Mouse (Mus musculus) olfactory bulb, adult 2 months (tissue): Measurements from ENCODE around the gene Tfap2e. TPM values are rescaled to one million over a fixed set of nuclear protein-coding genes. Genes with fewer than 3 reads are reported as not detected.

ENCODE experiments used
- H3K27ac ChIP-seq: fragments of 200-500 bp; 2 replicates; pipeline ENCODE4 v1.5.1; 2012; ENCODE audit warnings: low read depth, low read length; ENCODE audit not compliant: insufficient read depth
- H3K4me1 ChIP-seq: fragments of 200-500 bp; 2 replicates; pipeline ENCODE4 v1.6.1; 2012; ENCODE audit warnings: low read length; ENCODE audit not compliant: control insufficient read depth, insufficient read depth
- H3K4me3 ChIP-seq: fragments of 200-500 bp; 2 replicates; pipeline ENCODE4 v1.5.1; 2012; ENCODE audit warnings: mild to moderate bottlenecking, low read depth, low read length, moderate library complexity; ENCODE audit not compliant: insufficient read depth
- CTCF ChIP-seq: fragments of 200-500 bp; IDR thresholded peaks from 2 replicates; pipeline ENCODE4 v1.5.1; 2012; ENCODE audit warnings: low read depth, mild to moderate bottlenecking, low read length, moderate library complexity; ENCODE audit not compliant: insufficient read depth
- POLR2A ChIP-seq: fragments of 200-500 bp; IDR thresholded peaks from 2 replicates; pipeline ENCODE4 v1.6.1; 2012; ENCODE audit warnings: mild to moderate bottlenecking, low read depth, low read length, moderate library complexity; ENCODE audit not compliant: insufficient read depth
- WGBS: fragments of 180-500 bp; shearing (Covaris S2); methylation state at CpG from one replicate; pipeline ENCODE4 v1.1.7; 2018; 5-methylcytosine and 5-hydroxymethylcytosine counted together
- polyA plus RNA-seq: library from polyadenylated mRNA; stranded (reverse); fragments of >200 nt; gene quantifications from 2 replicates; pipeline ENCODE4 v1.2.4, GENCODE M21; 2012; ENCODE audit warnings: low replicate concordance; ENCODE audit not compliant: missing spikeins, insufficient read depth, insufficient read length

Gene Tfap2e
- not detected in 2 replicates for polyA plus RNA-seq

DNA sequence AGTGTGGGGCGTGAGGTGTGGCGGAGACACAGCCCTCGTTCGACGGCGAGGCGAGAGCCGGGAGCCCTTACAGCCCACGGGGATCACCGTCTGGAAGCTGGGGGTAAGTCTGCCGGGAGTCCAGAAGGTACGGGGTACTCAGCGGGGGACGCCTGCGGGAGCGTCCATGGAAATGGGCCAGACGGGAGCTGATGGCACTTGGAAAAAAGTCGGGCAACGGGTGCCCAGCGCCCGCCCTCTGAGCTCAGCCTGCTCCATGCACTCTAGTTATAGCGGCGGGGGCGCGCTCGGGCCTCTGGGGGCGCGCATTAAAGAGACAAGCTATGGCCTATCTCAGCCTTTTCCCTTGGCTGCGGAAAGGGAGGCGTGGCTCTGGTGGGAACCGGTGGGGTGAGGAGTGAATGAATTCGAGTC lies at the start of gene Tfap2e:
TSS of gene Tfap2e (minus strand) at position 240 of the 414 bp plus-strand sequence.
- H3K4me1 ChIP-seq: peaks cover 17% of the 10 kb centered on the region
- TF ChIP-seq CTCF (no peak), POLR2A (no peak)
- 3% methylated on average over 32 of the region's 32 CpGs for WGBS
- H3K4me3 ChIP-seq: peak within 1 kb of the TSS; percentile 22; the same call in 1 of the 2 replicates
- no peak within 1 kb of the TSS for H3K27ac ChIP-seq

DNA sequence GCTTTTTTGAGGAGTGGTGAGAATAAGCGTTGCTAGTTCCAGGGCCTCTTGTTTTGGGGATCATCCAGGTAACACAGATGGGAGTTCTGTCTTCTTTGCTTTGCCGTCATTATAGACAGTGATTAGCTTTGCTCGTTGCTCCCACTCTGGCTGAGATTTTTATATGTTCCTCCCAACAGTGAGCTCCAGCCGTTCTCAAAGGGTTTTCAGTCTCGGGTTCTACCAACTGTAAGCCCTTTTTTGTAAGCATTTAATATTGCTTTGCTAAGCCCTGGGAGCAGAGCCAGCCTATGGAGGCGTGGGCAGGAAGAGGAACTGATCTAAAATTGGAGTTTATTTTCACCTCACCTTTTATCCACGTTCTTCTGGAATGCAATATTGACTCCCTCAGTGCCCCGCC lies 47.0 kb upstream of the Tfap2e start:
- 34% methylated on average over 8 of the region's 8 CpGs for WGBS
- TF ChIP-seq POLR2A (no peak), CTCF (no peak)
- Histone ChIP-seq H3K4me1 (peaks cover 23% of the 10 kb centered on the region), H3K4me3 (no peak overlapping the region), H3K27ac (peak overlapping the region; percentile 29)

DNA sequence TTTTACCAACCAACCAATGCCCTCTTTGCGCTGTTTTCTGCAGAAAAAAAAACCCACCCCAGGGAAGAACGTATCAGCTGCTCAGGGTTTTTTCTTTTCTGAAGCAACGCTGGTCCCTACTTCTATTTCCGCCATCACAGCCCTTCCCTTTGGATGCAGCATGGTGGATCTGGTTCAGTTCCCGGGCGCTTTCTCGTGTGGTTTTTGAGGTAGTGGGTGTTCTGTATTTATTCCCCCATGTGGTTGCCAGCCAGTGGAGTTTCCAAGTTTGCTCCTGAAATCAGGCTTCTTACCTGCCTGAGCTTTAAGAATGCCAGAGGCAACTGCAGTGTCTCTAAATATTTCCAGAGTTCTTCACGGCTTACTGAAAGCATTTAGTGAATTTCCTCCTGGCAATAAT lies 46.5 kb upstream of the Tfap2e start:
- 69% methylated on average over 8 of the region's 8 CpGs for WGBS
- Histone ChIP-seq H3K4me3 (no peak overlapping the region), H3K4me1 (peaks cover 24% of the 10 kb centered on the region), H3K27ac (peak overlapping the region; percentile 60; the same call in 1 of the 2 replicates)
- TF ChIP-seq POLR2A (no peak), CTCF (no peak)

DNA sequence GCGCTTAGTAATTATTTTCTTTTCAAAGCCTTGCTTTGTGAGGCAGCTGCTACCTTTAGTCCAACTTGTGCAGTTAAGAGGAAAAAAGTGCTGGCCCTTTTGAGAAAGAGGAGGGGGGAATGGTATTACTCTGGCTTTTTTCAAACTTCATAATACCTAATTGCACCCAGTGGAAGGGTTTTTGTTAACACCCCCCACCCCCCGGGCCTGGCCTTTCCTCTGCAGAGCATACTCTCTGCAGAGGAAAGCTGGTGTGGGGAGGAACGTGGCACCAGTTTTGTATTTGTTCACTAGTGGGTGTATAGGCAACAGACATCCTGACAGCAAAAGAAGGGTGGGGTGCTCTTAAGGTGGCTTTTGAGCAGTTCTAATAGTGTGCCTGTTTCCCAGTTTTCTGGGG lies 45.8 kb upstream of the Tfap2e start:
- 34% methylated on average over 3 of the region's 3 CpGs for WGBS
- Histone ChIP-seq H3K27ac (peak overlapping the region; percentile 35; the same call in 1 of the 2 replicates), H3K4me1 (peaks cover 29% of the 10 kb centered on the region), H3K4me3 (no peak overlapping the region)
- TF ChIP-seq POLR2A (no peak), CTCF (no peak)

DNA sequence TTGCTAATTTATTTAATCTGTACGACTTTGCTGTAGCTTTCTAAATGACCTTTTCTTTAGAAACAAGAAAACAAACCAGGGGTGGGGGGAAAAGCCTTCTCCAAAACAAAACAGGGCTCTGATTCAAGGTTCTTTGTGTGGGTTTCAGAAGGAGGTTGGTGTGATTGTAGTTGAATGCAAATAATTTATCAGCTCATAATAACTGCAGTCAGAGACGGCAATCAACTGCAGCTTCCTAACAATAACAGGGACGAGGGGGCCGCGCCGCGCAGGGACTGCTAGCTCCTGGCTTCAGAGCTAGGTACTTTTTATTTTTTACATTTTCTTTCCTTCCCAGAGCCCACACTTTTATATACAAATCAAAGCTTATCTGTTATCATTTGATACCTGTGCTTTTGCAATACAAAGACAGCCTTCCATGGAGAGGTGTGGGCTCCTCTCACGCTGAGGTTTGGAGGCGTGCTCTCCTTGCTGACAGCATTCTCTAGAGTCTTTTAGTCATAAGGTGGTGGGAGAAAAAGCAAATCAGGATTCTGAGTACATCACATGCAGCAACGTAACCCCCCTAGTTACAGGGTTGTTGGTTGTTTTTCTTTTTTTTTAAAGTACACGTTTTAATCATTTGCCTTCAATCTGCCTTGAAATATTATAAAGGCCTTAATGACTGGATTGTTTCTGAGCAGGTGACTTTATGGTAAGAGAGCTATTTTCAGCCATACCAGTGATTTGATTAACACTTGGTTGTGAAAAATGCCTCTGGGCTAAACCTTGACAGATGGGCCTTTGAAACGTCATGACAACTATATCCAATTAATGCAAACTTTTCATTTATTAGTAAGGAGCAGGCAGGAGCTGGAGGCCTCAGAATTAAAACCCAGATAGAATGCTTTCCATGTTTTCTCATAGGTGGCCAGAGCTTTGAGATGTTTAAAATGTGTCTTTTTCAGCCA lies 44.1 kb upstream of the Tfap2e start:
- 27% methylated on average over 12 of the region's 12 CpGs for WGBS
- H3K4me3 ChIP-seq: no peak overlapping the region
- no peak for TF ChIP-seq POLR2A
- no peak for TF ChIP-seq CTCF
- peak overlapping the region; percentile 78 for H3K27ac ChIP-seq
- peaks cover 29% of the 10 kb centered on the region for H3K4me1 ChIP-seq

DNA sequence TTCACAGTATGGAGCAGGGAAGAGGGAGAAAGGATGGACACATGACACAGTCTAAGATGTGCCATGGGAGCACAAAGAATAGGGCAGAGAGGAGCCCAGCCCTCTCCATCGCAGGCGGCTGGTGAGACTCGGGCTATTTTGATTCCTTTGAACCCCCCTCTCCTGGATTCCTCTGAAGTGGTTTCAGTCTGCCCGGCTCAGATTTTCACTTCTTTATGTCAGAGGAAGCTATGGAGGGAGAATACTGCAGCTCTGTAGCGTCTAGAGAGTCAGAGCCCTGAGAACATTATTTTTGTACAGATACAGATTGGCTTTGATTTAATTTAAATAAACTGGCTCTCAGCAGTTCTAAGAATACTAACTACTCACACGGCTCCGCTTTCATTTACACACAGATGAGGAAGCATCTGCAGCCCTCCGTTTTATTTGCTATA lies 43.1 kb upstream of the Tfap2e start:
- TF ChIP-seq POLR2A (no peak), CTCF (no peak)
- H3K27ac ChIP-seq: peak overlapping the region; percentile 84
- 8% methylated on average over 8 of the region's 8 CpGs for WGBS
- no peak overlapping the region for H3K4me3 ChIP-seq
- H3K4me1 ChIP-seq: peaks cover 29% of the 10 kb centered on the region

DNA sequence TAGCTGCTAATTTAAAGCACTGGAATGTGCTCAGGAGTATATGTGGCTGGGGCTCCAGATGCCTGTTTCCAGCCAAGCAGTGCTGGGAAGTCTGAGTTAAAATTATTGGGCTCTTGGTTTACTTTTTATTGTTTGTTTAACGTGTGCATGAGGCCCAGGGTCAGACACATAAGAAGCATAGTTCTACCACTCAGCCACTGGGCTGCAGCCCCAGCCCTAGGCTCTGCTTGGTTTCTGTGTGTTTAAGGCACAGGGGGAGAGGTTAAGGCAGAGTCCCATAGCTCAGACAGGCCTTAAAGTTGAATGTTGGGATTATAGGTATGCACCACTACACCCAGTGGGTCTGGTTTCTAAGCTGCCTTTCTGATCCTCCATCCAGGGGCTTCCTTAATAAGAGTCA lies 39.1 kb upstream of the Tfap2e start:
- TF ChIP-seq CTCF (no peak), POLR2A (no peak)
- 82% methylated on average over 1 of the region's 1 CpGs for WGBS
- Histone ChIP-seq H3K4me1 (peaks cover 15% of the 10 kb centered on the region), H3K27ac (no peak overlapping the region), H3K4me3 (no peak overlapping the region)

DNA sequence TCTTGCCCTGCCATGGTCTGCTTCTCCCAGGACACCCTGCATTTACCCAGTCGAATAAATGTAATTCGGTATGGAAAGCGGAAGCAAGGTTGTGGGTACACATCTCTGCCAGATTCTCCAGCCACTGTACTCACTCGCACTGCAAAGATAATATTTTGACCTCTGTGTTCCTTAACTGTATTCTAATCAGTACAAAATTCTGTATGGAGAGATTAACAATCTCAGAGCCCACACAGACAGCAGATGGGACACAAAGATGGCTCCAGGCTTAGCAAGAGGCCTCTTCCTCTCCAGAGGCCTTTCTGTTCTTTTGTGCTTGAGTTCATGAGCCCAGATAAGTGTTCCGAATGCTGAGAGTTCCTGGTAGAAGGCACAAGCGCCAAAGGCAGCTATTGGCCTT lies 37.8 kb upstream of the Tfap2e start:
- TF ChIP-seq CTCF (no peak), POLR2A (no peak)
- Histone ChIP-seq H3K27ac (no peak overlapping the region), H3K4me1 (peaks cover 9% of the 10 kb centered on the region), H3K4me3 (no peak overlapping the region)
- 94% methylated on average over 6 of the region's 6 CpGs for WGBS

DNA sequence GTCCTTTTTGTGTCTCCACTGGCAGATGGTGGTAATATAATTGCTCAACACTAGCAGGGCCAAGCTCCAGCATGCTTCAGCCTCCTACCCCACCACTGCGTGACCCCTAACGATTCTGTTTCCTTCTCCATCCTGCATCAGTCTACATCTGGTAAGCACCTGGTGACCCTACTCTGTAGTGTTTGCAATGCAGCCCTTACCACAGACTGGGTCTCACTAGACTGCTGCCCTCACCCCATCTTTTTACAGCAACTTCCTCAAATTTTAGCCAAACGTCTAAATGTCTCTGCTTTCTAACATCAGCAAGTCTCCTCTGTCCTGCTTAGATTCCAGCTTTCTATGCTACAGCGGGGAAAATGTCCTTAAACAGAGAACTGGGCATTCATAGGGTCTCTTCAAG lies 34.8 kb upstream of the Tfap2e start:
- 91% methylated on average over 4 of the region's 4 CpGs for WGBS
- no peak overlapping the region for H3K27ac ChIP-seq
- H3K4me3 ChIP-seq: no peak overlapping the region
- TF ChIP-seq CTCF (no peak), POLR2A (no peak)
- no peaks in the 10 kb centered on the region for H3K4me1 ChIP-seq
